In genomic region chr16:33261584-33262061, GRCm38 (mm10) we compare ENCODE assay signal across 10 mouse cellular contexts. TPM values are rescaled to one million over a fixed set of nuclear protein-coding genes. Genes with fewer than 3 reads are reported as not detected.
A peak's percentile ranks its signal among the peaks of the same experiment; 100 is the strongest.
DNase-seq lines count a peak whose midpoint lies in the region; ATAC-seq and TF ChIP-seq lines count a peak whose summit lies in the region.
"Had no signal": no experiment of that assay in that cellular context is flagged by ENCODE, and none has a peak within 500 bp of the region (broad histone marks: within the 10 kb centered on the region; RNA-seq: fewer than 3 reads in every experiment).

No protein-coding gene starts in this region.

- 24% methylated on average over 2 of the region's 2 CpGs for WGBS in lung, embryonic 16.5 days
- WGBS in stomach, postnatal 0 days = 42% methylated on average over 2 of the region's 2 CpGs

- H3K27me3 ChIP-seq in lung, embryonic 16.5 days (ENCODE audit: control insufficient read depth, insufficient read depth, low read depth, low read length) = no peaks in the 10 kb centered on the region
- no peaks in the 10 kb centered on the region for H3K27me3 ChIP-seq in stomach, postnatal 0 days (ENCODE audit: control insufficient read depth, insufficient read depth, low read length)
- H3K27me3 ChIP-seq: neural tube, embryonic 12.5 days had no signal

- H3K9ac ChIP-seq in lung, embryonic 16.5 days (ENCODE audit: low read length) = no peak overlapping the region
- H3K9ac ChIP-seq in stomach, postnatal 0 days (ENCODE audit: low read length) = no peak overlapping the region
- H3K9ac ChIP-seq: neural tube, embryonic 12.5 days had no signal

- no peak overlapping the region for H3K4me3 ChIP-seq in lung, embryonic 16.5 days (ENCODE audit: low read length)
- no peak overlapping the region for H3K4me3 ChIP-seq in stomach, postnatal 0 days (ENCODE audit: low read depth, low read length)
- H3K4me3 ChIP-seq: neural tube, embryonic 12.5 days had no signal

- TF ChIP-seq EP300 in stomach, postnatal 0 days (optimal IDR thresholded peaks at IDR 0.05) = no peak

- H3K9me3 ChIP-seq in lung, embryonic 16.5 days (ENCODE audit: control insufficient read depth, low read length) = no peaks in the 10 kb centered on the region
- no peaks in the 10 kb centered on the region for H3K9me3 ChIP-seq in stomach, postnatal 0 days (ENCODE audit: control insufficient read depth, low read length)
- H3K9me3 ChIP-seq: neural tube, embryonic 12.5 days had no signal

- peaks cover 31% of the 10 kb centered on the region for H3K4me1 ChIP-seq in lung, embryonic 16.5 days (replicated peaks; ENCODE audit: control insufficient read depth, insufficient read depth, low read length)
- H3K4me1 ChIP-seq in stomach, postnatal 0 days (replicated peaks; ENCODE audit: control insufficient read depth, insufficient read depth) = peaks cover 6% of the 10 kb centered on the region; the same call in 1 of the 2 replicates
- H3K4me1 ChIP-seq: neural tube, embryonic 12.5 days had no signal

- peak overlapping the region; percentile 58 for H3K27ac ChIP-seq in lung, embryonic 16.5 days (ENCODE audit: low read length)
- H3K27ac ChIP-seq in stomach, postnatal 0 days (replicated peaks) = peak overlapping the region; percentile 56; the same call in 1 of the 2 replicates
- H3K27ac ChIP-seq: neural tube, embryonic 12.5 days had no signal

- H3K36me3 ChIP-seq in lung, embryonic 16.5 days (ENCODE audit: control insufficient read depth, insufficient read depth, low read length) = peaks cover 11% of the 10 kb centered on the region; the same call in 1 of the 2 replicates
- no peaks in the 10 kb centered on the region; the same call in 1 of the 2 replicates for H3K36me3 ChIP-seq in stomach, postnatal 0 days (ENCODE audit: control insufficient read depth, insufficient read depth, low read length)

- peak; percentile 66 for ATAC-seq in lung, embryonic 16.5 days (ENCODE audit: low read depth)
- ATAC-seq in stomach, postnatal 0 days (ENCODE audit: low FRiP score, low TSS enrichment) = peak; percentile 53

- DNase-seq in adrenal gland, postnatal 10 days = peak; percentile 21
- no peak for DNase-seq in adrenal gland, adult 8-10 months
- peak; percentile 14 for DNase-seq in thymus, postnatal 25 days
- no peak for DNase-seq in thymus, postnatal 10 days (ENCODE audit: low spot score in 2 of 2)
- DNase-seq in stomach, postnatal 0 days (ENCODE audit: low spot score) = no peak
- no peak for DNase-seq in cerebellum, adult 18-20 months
- DNase-seq in cerebellum, adult 8-10 months = no peak
- DNase-seq: gastrocnemius, postnatal 36 days had no signal

- H3K4me2 ChIP-seq in lung, embryonic 16.5 days (ENCODE audit: low read depth, low read length) = no peak overlapping the region
- no peak overlapping the region for H3K4me2 ChIP-seq in stomach, postnatal 0 days (replicated peaks; ENCODE audit: low read depth)
- H3K4me2 ChIP-seq: neural tube, embryonic 12.5 days had no signal

- no peak for TF ChIP-seq CTCF in stomach, postnatal 0 days (IDR thresholded peaks at IDR 0.05; ENCODE audit: low read depth)

RNA-seq across cellular contexts. Expression of gene Snx4, which starts 10.4 kb away (rescaled TPM):
- 10 to 100 TPM; 50.2 to 53.0 TPM for total RNA-seq in adrenal gland, postnatal 10 days (2021)
- 10 to 100 TPM; 40.6 to 55.9 (median 48.8) TPM for total RNA-seq in adrenal gland, adult 8-10 months (2022)
- polyA plus RNA-seq in lung, embryonic 16.5 days (2015; fragmentation: Nextera tagmentation; extraction: Ambion mirVana) = 127 and 135 TPM in 2 replicates
- 59.3 and 59.7 TPM in 2 replicates for polyA plus RNA-seq in stomach, postnatal 0 days (2015; fragmentation: Nextera tagmentation; extraction: Ambion mirVana)

Comparison
In these comparisons a context has a peak if more than half of its experiments do, and no peak if none do; other contexts are left out.
1. DNase-seq: peak in adrenal gland, postnatal 10 days (single experiment) and thymus, postnatal 25 days (single experiment); none in adrenal gland, adult 8-10 months (single experiment), thymus, postnatal 10 days (0 of 2), stomach, postnatal 0 days (single experiment), cerebellum, adult 18-20 months (0 of 2) and cerebellum, adult 8-10 months (single experiment).